ENCODE assay signal across 29 mouse cellular contexts in the genomic region with DNA sequence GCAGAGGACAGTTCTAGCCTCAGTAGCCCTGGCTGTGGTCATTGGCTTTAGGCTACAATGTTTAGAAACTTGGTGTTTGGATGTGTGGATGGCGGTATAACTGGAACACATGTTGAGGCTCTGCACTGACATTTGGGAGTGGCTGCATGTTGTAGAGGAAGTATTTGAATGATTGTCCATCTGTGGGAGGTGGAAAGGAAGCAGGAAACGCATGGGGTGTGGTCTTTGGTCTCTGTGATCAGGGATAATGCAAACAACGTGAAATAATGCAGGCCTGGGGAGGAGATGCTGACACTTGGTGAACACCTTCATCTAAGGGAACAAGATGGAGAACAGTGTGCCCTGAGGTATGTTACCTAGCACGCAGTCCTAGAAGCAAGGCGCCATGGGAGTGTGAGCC.
DNase-seq lines count a peak whose midpoint lies in the region; ATAC-seq and TF ChIP-seq lines count a peak whose summit lies in the region.
"Had no signal": no experiment of that assay in that cellular context is flagged by ENCODE, and none has a peak within 500 bp of the region (broad histone marks: within the 10 kb centered on the region; RNA-seq: fewer than 3 reads in every experiment).

No protein-coding gene starts in this region.

- 56% methylated on average over 5 of the region's 5 CpGs for WGBS in lung, postnatal 0 days

- H3K9me3 ChIP-seq in lung, postnatal 0 days (ENCODE audit: low read length), result no peaks in the 10 kb centered on the region
- H3K9me3 ChIP-seq: embryonic facial prominence, embryonic 13.5 days; forebrain, embryonic 10.5 days; forebrain, embryonic 15.5 days; G1E; heart, embryonic 15.5 days; hindbrain, embryonic 12.5 days; limb, embryonic 13.5 days; lung, embryonic 15.5 days; midbrain, embryonic 15.5 days; neural tube, embryonic 15.5 days had no signal

- no peak for TF ChIP-seq CTCF in gastrocnemius, adult 2 months (IDR thresholded peaks at IDR 0.05)
- no peak for TF ChIP-seq CTCF in lung, postnatal 0 days (IDR thresholded peaks at IDR 0.05)

- H3K4me3 ChIP-seq in gastrocnemius, adult 2 months, result peak overlapping the region; percentile 42
- no peak overlapping the region for H3K4me3 ChIP-seq in lung, postnatal 0 days (ENCODE audit: low read depth, low read length)
- H3K4me3 ChIP-seq: embryonic facial prominence, embryonic 13.5 days; forebrain, embryonic 10.5 days; forebrain, embryonic 15.5 days; heart, embryonic 15.5 days; hindbrain, embryonic 12.5 days; layer of hippocampus, adult 2 months; limb, embryonic 13.5 days; lung, embryonic 15.5 days; midbrain, embryonic 15.5 days; neural tube, embryonic 15.5 days had no signal

- H3K27me3 ChIP-seq in lung, postnatal 0 days (replicated peaks; ENCODE audit: insufficient read depth, low read length), result no peaks in the 10 kb centered on the region
- H3K27me3 ChIP-seq: embryonic facial prominence, embryonic 13.5 days; forebrain, embryonic 15.5 days; heart, embryonic 15.5 days; hindbrain, embryonic 12.5 days; limb, embryonic 13.5 days; lung, embryonic 15.5 days; midbrain, embryonic 15.5 days; neural tube, embryonic 15.5 days had no signal

- DNase-seq in gastrocnemius, adult 2 months, result no peak
- no peak for DNase-seq in gastrocnemius, adult 18-20 months (ENCODE audit: low spot score)
- DNase-seq in heart, adult 9 months (ENCODE audit: low spot score in 2 of 2), result peak; percentile 32 to 64
- DNase-seq in heart, postnatal 25 days (ENCODE audit: low spot score), result no peak
- peak; percentile 48 for DNase-seq in lung, postnatal 0 days (ENCODE audit: low spot score)
- no peak for DNase-seq in lung, postnatal 4 days
- no peak for DNase-seq in cerebellum, adult 11 months
- DNase-seq: adrenal gland, postnatal 10 days; cerebellum, adult 11-12 months; cerebellum, adult 9-11 months; kidney, adult 9 months; kidney, postnatal 36 days; lung, postnatal 36 days; retina, postnatal 1 day; right cerebral cortex, postnatal 14 days had no signal

- no peak; the same call in 1 of the 2 replicates for ATAC-seq in lung, postnatal 0 days
- ATAC-seq: forebrain, embryonic 15.5 days; hindbrain, postnatal 0 days; intestine, embryonic 16.5 days; midbrain, embryonic 15.5 days had no signal

- no peaks in the 10 kb centered on the region for H3K36me3 ChIP-seq in lung, postnatal 0 days (ENCODE audit: insufficient read depth, low read length)
- H3K36me3 ChIP-seq: embryonic facial prominence, embryonic 13.5 days; forebrain, embryonic 10.5 days; forebrain, embryonic 15.5 days; G1E; heart, embryonic 15.5 days; hindbrain, embryonic 12.5 days; limb, embryonic 13.5 days; lung, embryonic 15.5 days; midbrain, embryonic 15.5 days; neural tube, embryonic 15.5 days had no signal

- TF ChIP-seq EP300 in lung, postnatal 0 days (IDR thresholded peaks at IDR 0.05), result peak; percentile 54; the same call in 1 of the 2 replicates

- peak overlapping the region; percentile 50 for H3K27ac ChIP-seq in gastrocnemius, adult 2 months
- no peak overlapping the region; the same call in 1 of the 2 replicates for H3K27ac ChIP-seq in lung, postnatal 0 days (ENCODE audit: low read length)
- H3K27ac ChIP-seq: embryonic facial prominence, embryonic 13.5 days; forebrain, embryonic 10.5 days; forebrain, embryonic 15.5 days; heart, embryonic 15.5 days; hindbrain, embryonic 12.5 days; hindbrain, postnatal 0 days; layer of hippocampus, adult 2 months; limb, embryonic 13.5 days; lung, embryonic 15.5 days; midbrain, embryonic 15.5 days; neural tube, embryonic 15.5 days had no signal

- intact Hi-C loops in gastrocnemius, adult 2 months (cut with DNase I), result no loop called here
- intact Hi-C loops in heart, postnatal 25 days (cut with DNase I), result loop anchor here (1.0 kb wide), 1 partner anchor 22 kb away; no protein-coding TSS in a partner anchor

- H3K4me2 ChIP-seq in lung, postnatal 0 days (replicated peaks; ENCODE audit: low read depth, low read length), result no peak overlapping the region
- H3K4me2 ChIP-seq: embryonic facial prominence, embryonic 13.5 days; forebrain, embryonic 15.5 days; heart, embryonic 15.5 days; hindbrain, embryonic 12.5 days; limb, embryonic 13.5 days; liver, embryonic 11.5 days; lung, embryonic 15.5 days; midbrain, embryonic 15.5 days; neural tube, embryonic 15.5 days had no signal

- H3K9ac ChIP-seq in lung, postnatal 0 days (replicated peaks; ENCODE audit: low read depth), result no peak overlapping the region
- H3K9ac ChIP-seq: embryonic facial prominence, embryonic 13.5 days; forebrain, embryonic 15.5 days; heart, embryonic 15.5 days; hindbrain, embryonic 12.5 days; limb, embryonic 13.5 days; lung, embryonic 15.5 days; midbrain, embryonic 15.5 days; neural tube, embryonic 15.5 days had no signal

- H3K4me1 ChIP-seq in lung, postnatal 0 days (ENCODE audit: insufficient read depth, low read depth, low read length), result peaks cover 7% of the 10 kb centered on the region; the same call in 1 of the 2 replicates
- H3K4me1 ChIP-seq: embryonic facial prominence, embryonic 13.5 days; forebrain, embryonic 10.5 days; limb, embryonic 13.5 days; midbrain, embryonic 15.5 days; neural tube, embryonic 15.5 days had no signal

Comparison
In these comparisons a context has a peak if more than half of its experiments do, and no peak if none do; other contexts are left out.
1. DNase-seq: peak in heart, adult 9 months (2 of 2) and lung, postnatal 0 days (single experiment); none in gastrocnemius, adult 2 months (single experiment), gastrocnemius, adult 18-20 months (single experiment), heart, postnatal 25 days (single experiment), lung, postnatal 4 days (0 of 2) and cerebellum, adult 11 months (single experiment).